Mouse (Mus musculus) liver, postnatal 0 days (tissue): Measurements from ENCODE around the gene Myocd.

Experiments used
- CTCF ChIP-seq: sonication (generic); IDR thresholded peaks from 2 replicates; pipeline ENCODE4 v1.5.1; 2016; ENCODE audit warnings: antibody characterized with exemption, low read depth
- EP300 ChIP-seq: IDR thresholded peaks from 2 replicates; pipeline ENCODE4 v1.6.1; 2016; ENCODE audit warnings: antibody characterized with exemption, low read depth, mild to moderate bottlenecking

- TF ChIP-seq CTCF (no peak), EP300 (no peak)
These were observed 84.7 kb downstream of the Myocd start for GRCm38 (mm10) chr11:65185114-65185513.
